Mouse (Mus musculus) C2C12 (cell line): ENCODE data around the gene Rap1b. TPM values are rescaled to one million over a fixed set of nuclear protein-coding genes. Genes with fewer than 3 reads are reported as not detected.

Experiments
- H3K27me3 ChIP-seq: one replicate; pipeline ENCODE4 v1.6.1; 2011; ENCODE audit not compliant: control insufficient read depth, insufficient read depth, insufficient read length
- H3K36me3 ChIP-seq: one replicate; pipeline ENCODE4 v1.6.1; 2011; ENCODE audit not compliant: control insufficient read depth, insufficient read depth
- H3K4me3 ChIP-seq: one replicate; pipeline ENCODE4 v1.5.1; 2011; ENCODE audit warnings: mild to moderate bottlenecking, control low read depth; ENCODE audit not compliant: poor library complexity, insufficient read depth, severe bottlenecking
- H3K79me2 ChIP-seq: one replicate; pipeline ENCODE4 v1.6.1; 2011; ENCODE audit not compliant: control insufficient read depth, insufficient read depth
- H3K79me3 ChIP-seq: one replicate; pipeline ENCODE4 v1.6.1; 2011; ENCODE audit warnings: low read depth, control low read depth
- H3ac ChIP-seq: one replicate; pipeline ENCODE3; 2011; ENCODE audit warnings: low read depth; ENCODE audit not compliant: control insufficient read depth, insufficient read length
- CEBPB ChIP-seq: IDR thresholded peaks from one replicate; pipeline ENCODE4 v1.6.1; 2011; ENCODE audit warnings: low read depth, mild to moderate bottlenecking, control low read depth, moderate library complexity
- CTCF ChIP-seq: IDR thresholded peaks from one replicate; pipeline ENCODE4 v1.5.1; 2011; ENCODE audit not compliant: control insufficient read depth, insufficient read depth, insufficient read length
- FOSL1 ChIP-seq: IDR thresholded peaks from one replicate; pipeline ENCODE4 v1.8.0; 2011; ENCODE audit warnings: mild to moderate bottlenecking, low read length; ENCODE audit not compliant: poor library complexity, insufficient read depth, severe bottlenecking
- MAX ChIP-seq: IDR thresholded peaks from one replicate; pipeline ENCODE4 v1.6.1; 2011; ENCODE audit warnings: mild to moderate bottlenecking, control low read depth
- MYOD1 ChIP-seq: IDR thresholded peaks from one replicate; pipeline ENCODE4 v1.6.1; 2011; ENCODE audit warnings: low read depth; ENCODE audit not compliant: control insufficient read depth, insufficient read length
- MYOG ChIP-seq: IDR thresholded peaks from one replicate; pipeline ENCODE4 v1.6.1; 2011; ENCODE audit not compliant: control insufficient read depth, insufficient read length; ENCODE audit errors: extremely low read depth
- USF1 ChIP-seq: IDR thresholded peaks from one replicate; pipeline ENCODE4 v1.6.1; 2011; ENCODE audit warnings: low read depth, mild to moderate bottlenecking, control low read depth, moderate library complexity
- polyA plus RNA-seq: library from polyadenylated mRNA; unstranded; fragments of >200 nt; fragmentation: generic; extraction: Trizol; gene quantifications from one replicate; pipeline ENCODE4 v1.2.1, GENCODE M21; 2012; ENCODE audit warnings: missing spikeins

The Rap1b gene
- polyA plus RNA-seq, 1 experiment, result 54.9 TPM

DNA sequence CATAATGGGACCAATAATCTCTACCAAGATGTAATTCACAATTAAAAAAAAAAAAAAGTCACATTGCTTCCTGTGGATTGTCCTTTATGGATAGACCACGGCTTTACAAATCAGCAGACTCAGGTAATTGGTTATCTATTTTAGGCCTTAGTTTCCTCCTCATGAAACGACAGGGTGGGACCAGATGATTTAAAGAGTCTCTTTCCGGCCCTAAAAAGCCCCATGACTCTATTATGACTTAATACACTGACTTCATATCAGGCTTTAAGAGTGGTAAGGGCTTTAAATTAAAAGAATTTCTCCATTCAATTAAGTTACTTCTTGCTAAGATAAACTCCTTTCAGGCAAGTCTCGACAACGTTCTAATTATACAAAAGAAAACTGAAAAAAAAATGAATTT lies 1.6 kb downstream of the Rap1b start:
- H3K79me3 ChIP-seq, result peaks cover 59% of the 10 kb centered on the region
- peak overlapping the region; percentile 80 for H3K4me3 ChIP-seq
- peaks cover 4% of the 10 kb centered on the region for H3K36me3 ChIP-seq
- peaks cover 63% of the 10 kb centered on the region for H3K79me2 ChIP-seq
- H3ac ChIP-seq, result no peak overlapping the region
- TF ChIP-seq FOSL1 (no peak), CEBPB (no peak), MYOD1 (no peak), MAX (no peak), CTCF (no peak), USF1 (no peak), MYOG (no peak)
- no peaks in the 10 kb centered on the region for H3K27me3 ChIP-seq

DNA sequence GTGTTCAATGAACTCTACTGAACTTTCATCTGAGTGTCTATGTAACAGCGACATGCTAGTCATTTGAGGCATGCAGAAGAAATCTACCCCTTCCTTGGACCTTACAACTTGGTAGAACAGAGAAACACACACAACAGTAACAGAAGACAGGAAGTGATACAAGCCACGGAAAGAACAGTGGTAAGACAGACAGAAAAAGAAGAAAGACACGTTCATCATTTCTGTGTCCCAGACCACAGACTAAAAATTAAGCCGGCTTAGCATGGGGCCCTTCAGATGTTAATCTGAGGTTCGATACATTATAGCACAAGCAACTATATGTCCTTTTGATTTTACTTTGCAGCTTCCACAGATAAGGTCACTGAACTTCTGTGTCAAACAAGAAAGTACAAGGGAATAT lies 2.1 kb downstream of the Rap1b start:
- H3ac ChIP-seq, result no peak overlapping the region
- H3K4me3 ChIP-seq, result peak overlapping the region; percentile 80
- H3K79me2 ChIP-seq, result peaks cover 69% of the 10 kb centered on the region
- TF ChIP-seq MYOD1, result no peak
- TF ChIP-seq CTCF, result no peak
- no peak for TF ChIP-seq MYOG
- no peak for TF ChIP-seq USF1
- no peak for TF ChIP-seq MAX
- TF ChIP-seq CEBPB, result no peak
- TF ChIP-seq FOSL1, result no peak
- H3K79me3 ChIP-seq, result peaks cover 65% of the 10 kb centered on the region
- H3K36me3 ChIP-seq, result peaks cover 4% of the 10 kb centered on the region
- no peaks in the 10 kb centered on the region for H3K27me3 ChIP-seq

DNA sequence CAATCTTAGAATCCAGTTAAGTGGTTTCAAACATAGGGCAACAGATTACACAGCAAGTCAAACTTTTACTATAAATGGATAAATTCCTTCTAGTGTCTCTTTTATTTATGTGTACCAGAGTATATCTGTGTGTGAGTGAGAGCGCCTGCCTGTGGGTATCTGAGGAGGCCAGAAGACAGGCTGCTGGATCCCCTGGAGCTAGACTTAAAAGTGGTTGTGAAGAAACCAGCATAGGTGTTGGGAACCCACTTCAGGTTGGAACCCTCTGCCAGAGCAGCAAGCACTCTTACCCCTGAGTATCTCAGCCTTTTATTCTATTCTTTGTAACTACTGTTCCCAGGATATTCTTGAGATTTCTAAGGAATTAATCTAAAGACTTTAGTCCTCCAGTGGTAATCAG lies 4.1 kb downstream of the Rap1b start:
- no peak overlapping the region for H3K4me3 ChIP-seq
- H3K79me2 ChIP-seq, result peaks cover 88% of the 10 kb centered on the region
- H3K27me3 ChIP-seq, result no peaks in the 10 kb centered on the region
- H3K36me3 ChIP-seq, result peaks cover 4% of the 10 kb centered on the region
- TF ChIP-seq FOSL1, result no peak
- no peak for TF ChIP-seq MYOD1
- TF ChIP-seq MYOG, result no peak
- no peak for TF ChIP-seq CEBPB
- no peak for TF ChIP-seq USF1
- no peak for TF ChIP-seq MAX
- no peak for TF ChIP-seq CTCF
- H3K79me3 ChIP-seq, result peaks cover 85% of the 10 kb centered on the region
- no peak overlapping the region for H3ac ChIP-seq

DNA sequence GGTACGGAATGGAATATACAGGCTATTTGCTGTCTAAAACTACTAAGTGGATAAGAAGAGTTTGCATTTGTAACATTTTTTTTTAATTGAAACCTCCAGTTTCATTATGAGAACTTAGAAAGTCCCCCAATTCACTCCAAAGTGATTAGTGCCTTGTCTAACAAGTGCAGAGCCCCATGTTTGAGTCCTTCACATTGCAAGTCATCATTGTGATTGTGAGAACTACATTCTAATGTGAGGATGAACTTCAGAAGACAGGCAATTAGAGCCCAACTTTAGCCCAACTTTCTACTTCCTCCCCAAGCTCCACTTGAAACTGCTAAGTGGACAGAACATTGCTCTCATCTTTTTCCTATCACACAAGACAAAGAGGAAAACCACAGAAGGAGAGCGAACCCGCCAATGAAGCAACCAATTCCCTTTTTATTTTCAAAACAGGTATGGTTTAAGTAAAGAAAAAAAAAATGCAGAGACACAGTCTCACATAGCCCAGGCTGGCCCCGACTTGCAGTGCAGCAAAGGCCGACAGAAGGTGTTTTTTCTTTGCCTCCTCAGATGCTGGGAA lies 5.3 kb downstream of the Rap1b start:
- Histone ChIP-seq H3ac (no peak overlapping the region), H3K27me3 (no peaks in the 10 kb centered on the region), H3K79me2 (peaks cover 100% of the 10 kb centered on the region), H3K79me3 (peaks cover 97% of the 10 kb centered on the region), H3K36me3 (peaks cover 7% of the 10 kb centered on the region), H3K4me3 (no peak overlapping the region)
- TF ChIP-seq MYOG (no peak), MYOD1 (no peak), USF1 (no peak), FOSL1 (no peak)

DNA sequence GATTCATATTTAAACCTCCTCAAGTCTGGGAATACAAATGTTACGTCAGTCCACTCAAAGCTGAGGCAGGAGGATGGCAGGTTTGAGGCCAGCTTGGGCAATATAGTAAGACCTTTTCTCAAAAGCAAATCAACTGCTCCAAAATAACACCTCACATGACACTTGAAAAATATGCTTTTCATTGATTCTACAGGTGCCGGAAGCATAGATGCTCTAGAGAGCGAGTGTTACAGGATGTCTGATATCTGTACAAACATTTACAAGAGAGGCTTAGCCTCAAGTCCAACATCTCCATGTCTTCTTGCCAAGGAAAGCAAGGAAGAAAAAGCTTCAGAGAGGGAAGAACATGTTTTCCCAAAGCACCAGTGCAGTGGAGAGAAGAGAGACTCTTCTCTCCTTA lies 6.1 kb downstream of the Rap1b start:
- Histone ChIP-seq H3K36me3 (peaks cover 12% of the 10 kb centered on the region), H3K4me3 (no peak overlapping the region), H3K79me2 (peaks cover 100% of the 10 kb centered on the region), H3ac (no peak overlapping the region), H3K79me3 (peaks cover 100% of the 10 kb centered on the region), H3K27me3 (no peaks in the 10 kb centered on the region)
- TF ChIP-seq MYOG, result no peak
- TF ChIP-seq CEBPB, result no peak
- no peak for TF ChIP-seq MAX
- TF ChIP-seq USF1, result no peak
- no peak for TF ChIP-seq MYOD1
- TF ChIP-seq FOSL1, result no peak
- TF ChIP-seq CTCF, result no peak

DNA sequence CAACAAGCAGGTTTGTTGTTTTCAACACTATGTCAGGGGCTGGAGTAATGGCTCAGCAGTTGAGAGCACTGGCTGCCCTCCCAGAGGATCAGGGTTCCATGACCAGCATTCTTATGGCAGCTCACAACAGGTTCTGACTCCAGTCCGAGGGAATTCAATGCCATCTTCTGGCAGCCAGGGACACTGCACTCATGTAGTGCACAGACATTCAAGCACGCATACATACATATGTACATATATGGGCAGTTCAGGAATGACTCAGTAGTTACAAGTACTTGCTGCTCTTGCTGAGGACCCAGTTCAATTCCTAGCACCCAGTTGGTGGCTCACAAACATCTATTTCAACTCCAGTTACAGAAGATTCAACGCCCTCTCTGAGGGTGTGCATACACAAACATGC lies 6.9 kb downstream of the Rap1b start:
- no peaks in the 10 kb centered on the region for H3K27me3 ChIP-seq
- peaks cover 100% of the 10 kb centered on the region for H3K79me3 ChIP-seq
- no peak overlapping the region for H3ac ChIP-seq
- TF ChIP-seq CTCF (no peak), CEBPB (no peak), MYOD1 (no peak), MAX (no peak), MYOG (no peak), FOSL1 (no peak)
- H3K4me3 ChIP-seq, result no peak overlapping the region
- peaks cover 12% of the 10 kb centered on the region for H3K36me3 ChIP-seq
- peaks cover 100% of the 10 kb centered on the region for H3K79me2 ChIP-seq
